15 mouse cellular contexts compared by ENCODE assay signal in the genomic region with DNA sequence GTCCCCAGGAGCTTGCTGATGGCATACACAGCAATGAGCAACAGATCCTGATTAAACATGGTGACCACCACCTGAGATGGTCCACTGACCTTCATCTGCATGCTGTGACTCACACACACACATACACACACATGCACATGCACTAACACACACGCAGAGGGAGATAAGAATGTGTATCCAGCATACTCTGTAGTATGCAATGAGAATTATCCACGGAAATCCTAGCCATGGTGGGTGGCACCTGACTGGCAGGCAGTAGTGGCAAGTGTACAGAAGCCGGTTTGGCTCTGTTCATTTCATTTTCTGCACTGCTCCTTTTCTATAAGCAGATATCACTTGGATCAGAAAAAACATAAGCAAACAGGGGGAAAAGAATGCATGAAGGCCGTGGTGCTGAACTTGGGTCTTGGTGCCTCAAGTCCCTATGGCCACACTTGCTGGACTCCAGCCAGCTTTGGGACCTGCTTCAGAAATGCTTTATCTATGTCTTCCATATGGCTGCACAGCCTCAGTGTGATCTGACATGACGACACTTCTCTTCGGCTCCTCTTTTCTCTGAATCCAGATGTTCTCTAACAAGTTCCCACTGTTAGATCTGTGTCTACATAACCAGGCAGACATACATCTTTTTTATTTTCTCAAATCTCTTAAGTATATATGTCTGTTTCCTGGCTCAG.
DNase-seq lines count a peak whose midpoint lies in the region; ATAC-seq and TF ChIP-seq lines count a peak whose summit lies in the region.
"Had no signal": no experiment of that assay in that cellular context is flagged by ENCODE, and none has a peak within 500 bp of the region (broad histone marks: within the 10 kb centered on the region; RNA-seq: fewer than 3 reads in every experiment).

No protein-coding gene starts in this region.

- no peak for TF ChIP-seq CTCF in kidney, adult 2 months (conservative IDR thresholded peaks at IDR 0.05; ENCODE audit: insufficient read depth, insufficient read length, low read depth, low read length)

- no peak for TF ChIP-seq POLR2A in kidney, adult 2 months (IDR thresholded peaks at IDR 0.05; ENCODE audit: low read depth, low read length)

- no peaks in the 10 kb centered on the region for H3K27me3 ChIP-seq in kidney, embryonic 14.5 days (ENCODE audit: control insufficient read depth, insufficient read depth, low read length)
- no peaks in the 10 kb centered on the region for H3K27me3 ChIP-seq in kidney, adult 2 months (replicated peaks; ENCODE audit: control insufficient read depth, insufficient read depth, low read length)
- H3K27me3 ChIP-seq in liver, embryonic 13.5 days: no peaks in the 10 kb centered on the region
- H3K27me3 ChIP-seq: embryonic facial prominence, embryonic 15.5 days had no signal

- no peak overlapping the region for H3K9ac ChIP-seq in kidney, embryonic 14.5 days (ENCODE audit: low read depth, low read length)
- H3K9ac ChIP-seq in liver, embryonic 13.5 days: peak overlapping the region; percentile 26; the same call in 1 of the 2 replicates
- H3K9ac ChIP-seq: embryonic facial prominence, embryonic 15.5 days had no signal

- H3K4me3 ChIP-seq in kidney, embryonic 14.5 days (ENCODE audit: low read length): no peak overlapping the region
- no peak overlapping the region for H3K4me3 ChIP-seq in kidney, adult 2 months (ENCODE audit: insufficient read depth, low read depth, low read length)
- H3K4me3 ChIP-seq in liver, embryonic 13.5 days (replicated peaks): no peak overlapping the region
- H3K4me3 ChIP-seq: embryonic facial prominence, embryonic 15.5 days had no signal

- peak overlapping the region; percentile 6; the same call in 1 of the 2 replicates for H3K27ac ChIP-seq in kidney, embryonic 14.5 days (ENCODE audit: low read depth, low read length)
- H3K27ac ChIP-seq in kidney, adult 2 months (ENCODE audit: insufficient read depth, low read depth, low read length): no peak overlapping the region
- H3K27ac ChIP-seq in liver, embryonic 13.5 days: peak overlapping the region; percentile 34
- H3K27ac ChIP-seq: embryonic facial prominence, embryonic 15.5 days; macrophage had no signal

- H3K36me3 ChIP-seq in kidney, embryonic 14.5 days (ENCODE audit: control insufficient read depth, insufficient read depth, low read length): no peaks in the 10 kb centered on the region
- no peaks in the 10 kb centered on the region for H3K36me3 ChIP-seq in kidney, adult 2 months (ENCODE audit: control insufficient read depth, insufficient read depth, low read length)
- H3K36me3 ChIP-seq in liver, embryonic 13.5 days: no peaks in the 10 kb centered on the region
- H3K36me3 ChIP-seq: embryonic facial prominence, embryonic 15.5 days had no signal

- no peak overlapping the region for H3K4me2 ChIP-seq in kidney, embryonic 14.5 days (replicated peaks; ENCODE audit: low read depth, low read length)
- peak overlapping the region; percentile 29 for H3K4me2 ChIP-seq in liver, embryonic 13.5 days
- H3K4me2 ChIP-seq: embryonic facial prominence, embryonic 15.5 days had no signal

- H3K4me1 ChIP-seq in kidney, embryonic 14.5 days (ENCODE audit: control insufficient read depth, insufficient read depth, low read length): no peaks in the 10 kb centered on the region
- peaks cover 6% of the 10 kb centered on the region for H3K4me1 ChIP-seq in kidney, adult 2 months (ENCODE audit: control insufficient read depth, insufficient read depth, low read length)
- H3K4me1 ChIP-seq in liver, embryonic 13.5 days (replicated peaks): peaks cover 13% of the 10 kb centered on the region
- H3K4me1 ChIP-seq: embryonic facial prominence, embryonic 15.5 days had no signal

- DNase-seq in kidney, adult 2 months: no peak
- DNase-seq in 416B (ENCODE audit: low read depth) (peak; percentile 19), MN1 (ENCODE audit: low spot score) (peak; percentile 24)
- DNase-seq in liver, embryonic 13.5 days: peak; percentile 58
- no peak for DNase-seq in frontal cortex, postnatal 25 days (ENCODE audit: low spot score in 2 of 2)
- DNase-seq in adrenal gland, postnatal 4 days (ENCODE audit: low spot score in 2 of 2): no peak
- DNase-seq: cerebellum, adult 18-20 months; kidney, adult 11 months; layer of hippocampus, adult 9-11 months; right cerebral cortex, postnatal 14 days had no signal

- no peaks in the 10 kb centered on the region for H3K9me3 ChIP-seq in kidney, embryonic 14.5 days (ENCODE audit: control insufficient read depth, low read length)
- H3K9me3 ChIP-seq in liver, embryonic 13.5 days (replicated peaks): no peaks in the 10 kb centered on the region
- H3K9me3 ChIP-seq: embryonic facial prominence, embryonic 15.5 days had no signal

- WGBS in kidney, embryonic 14.5 days: 64% methylated on average over 6 of the region's 6 CpGs
- 83% methylated on average over 6 of the region's 6 CpGs for WGBS in kidney, adult 2 months
- WGBS in liver, embryonic 13.5 days (ENCODE audit: insufficient replicate concordance): 36% methylated on average over 6 of the region's 6 CpGs

- ATAC-seq in kidney, embryonic 14.5 days (ENCODE audit: low FRiP score, low TSS enrichment): no peak
- ATAC-seq in liver, embryonic 13.5 days (ENCODE audit: low read depth): peak; percentile 92
- no peak for ATAC-seq in frontal cortex, adult (ENCODE audit: low TSS enrichment)
- ATAC-seq: activated CD4-positive, CD25-positive, alpha-beta regulatory T cell, adult 4 months had no signal

Comparison
In these comparisons a context has a peak if more than half of its experiments do, and no peak if none do; other contexts are left out.
1. DNase-seq: peak in 416B (single experiment), MN1 (single experiment) and liver, embryonic 13.5 days (single experiment); none in kidney, adult 2 months (single experiment), frontal cortex, postnatal 25 days (0 of 2) and adrenal gland, postnatal 4 days (0 of 2).